Comparison of ENCODE assay signal across 8 mouse cellular contexts in genomic region chr2:91965417-91965816, GRCm38 (mm10). TPM values are rescaled to one million over a fixed set of nuclear protein-coding genes. Genes with fewer than 3 reads are reported as not detected.
DNase-seq lines count a peak whose midpoint lies in the region; ATAC-seq and TF ChIP-seq lines count a peak whose summit lies in the region.

No protein-coding gene starts in this region.

- H3K4me3 ChIP-seq in erythroblast, embryonic 14.5 days (replicated peaks): peak overlapping the region; percentile 33
- peak overlapping the region; percentile 91 for H3K4me3 ChIP-seq in bone marrow, adult 2 months (replicated peaks; ENCODE audit: control insufficient read depth, low read depth, low read length)
- peak overlapping the region; percentile 78 for H3K4me3 ChIP-seq in heart, embryonic 16.5 days (ENCODE audit: low read length)

- H3K27me3 ChIP-seq in erythroblast, embryonic 14.5 days (ENCODE audit: control insufficient read depth): peaks cover 64% of the 10 kb centered on the region
- no peaks in the 10 kb centered on the region for H3K27me3 ChIP-seq in heart, embryonic 16.5 days (ENCODE audit: control insufficient read depth, insufficient read depth, low read length)

- ATAC-seq in erythroblast, adult 5-6 weeks (replicated peaks; ENCODE audit: low FRiP score, poor library complexity, severe bottlenecking): no peak
- ATAC-seq in heart, embryonic 16.5 days (replicated peaks; ENCODE audit: extremely low read depth, insufficient read depth, low FRiP score): 0 out of 2 replicates have a peak, but pooled peaks have one; percentile 1

- H3K9me3 ChIP-seq in erythroblast, embryonic 14.5 days (ENCODE audit: control insufficient read depth, low read length): no peaks in the 10 kb centered on the region
- H3K9me3 ChIP-seq in heart, embryonic 16.5 days (replicated peaks; ENCODE audit: control insufficient read depth, low read length): no peaks in the 10 kb centered on the region

- H3K27ac ChIP-seq in bone marrow, adult 2 months (ENCODE audit: control insufficient read depth, insufficient read depth, low read depth, low read length, poor library complexity): peak overlapping the region; percentile 96
- peak overlapping the region; percentile 88 for H3K27ac ChIP-seq in heart, embryonic 16.5 days (ENCODE audit: low read length)

- peaks cover 3% of the 10 kb centered on the region for H3K36me3 ChIP-seq in erythroblast, embryonic 14.5 days (ENCODE audit: control insufficient read depth)
- H3K36me3 ChIP-seq in heart, embryonic 16.5 days (ENCODE audit: control insufficient read depth, insufficient read depth): no peaks in the 10 kb centered on the region

- H3K4me2 ChIP-seq in heart, embryonic 16.5 days (ENCODE audit: low read depth, low read length): peak overlapping the region; percentile 56

- under 1% methylated on average over 20 of the region's 20 CpGs for WGBS in bone marrow, adult 2 months
- 12% methylated on average over 20 of the region's 20 CpGs for WGBS in heart, embryonic 16.5 days

- TF ChIP-seq POLR2A in bone marrow, adult 2 months (IDR thresholded peaks at IDR 0.05; ENCODE audit: borderline replicate concordance, control insufficient read depth, low read depth, low read length): peak; percentile 84; the same call in 1 of the 2 replicates

- peak overlapping the region; percentile 78 for H3K9ac ChIP-seq in heart, embryonic 16.5 days (ENCODE audit: low read length)

- H3K4me1 ChIP-seq in erythroblast, embryonic 14.5 days (ENCODE audit: control insufficient read depth): peaks cover 36% of the 10 kb centered on the region
- H3K4me1 ChIP-seq in bone marrow, adult 2 months (ENCODE audit: control insufficient read depth, insufficient read depth, low read length): peaks cover 11% of the 10 kb centered on the region
- peaks cover 30% of the 10 kb centered on the region for H3K4me1 ChIP-seq in heart, embryonic 16.5 days (ENCODE audit: control insufficient read depth, insufficient read depth, low read length)

- no peak for TF ChIP-seq CTCF in bone marrow, adult 2 months (IDR thresholded peaks at IDR 0.05; ENCODE audit: control insufficient read depth, insufficient read depth, low read length)

- DNase-seq in kidney, postnatal 10 days: peak; percentile 93
- peak; percentile 92 for DNase-seq in lung, postnatal 36 days
- DNase-seq in spleen, postnatal 4 days (ENCODE audit: low spot score in 2 of 2): peak; percentile 74 to 85
- DNase-seq in right cerebral cortex, postnatal 25 days: no peak

RNA-seq across cellular contexts. Expression of gene Dgkz, which starts 10.2 kb away (rescaled TPM):
- polyA plus RNA-seq in erythroblast, embryonic 14.5 days (2012): 6.0 and 8.4 TPM in 2 replicates
- 35.9 and 75.1 TPM in 2 replicates for total RNA-seq in erythroblast, adult 5-6 weeks (2015; ENCODE audit: low replicate concordance)
- 13.7 and 19.5 TPM in 2 replicates for total RNA-seq in erythroblast, adult 5-6 weeks (2017; ENCODE audit: low replicate concordance)
- 82.4 and 229 TPM in 2 replicates for polyA plus RNA-seq in bone marrow, adult 2 months (2011; ENCODE audit: insufficient read depth, insufficient read length, low replicate concordance, missing spikeins)
- 43.1 and 46.8 TPM in 2 replicates for polyA plus RNA-seq in heart, embryonic 16.5 days (2015; fragmentation: Nextera tagmentation; extraction: Ambion mirVana)

RNA-seq across cellular contexts. Expression of gene Gm9821, which starts 19.9 kb away (rescaled TPM):
- not detected in 2 replicates for polyA plus RNA-seq in erythroblast, embryonic 14.5 days (2012)
- total RNA-seq in erythroblast, adult 5-6 weeks (2015; ENCODE audit: low replicate concordance): not detected in 2 replicates
- 0.28 TPM in 1 of 2 replicates, not detected in the other for total RNA-seq in erythroblast, adult 5-6 weeks (2017; ENCODE audit: low replicate concordance)
- polyA plus RNA-seq in bone marrow, adult 2 months (2011; ENCODE audit: insufficient read depth, insufficient read length, low replicate concordance, missing spikeins): not detected in 2 replicates
- 2.1 and 2.7 TPM in 2 replicates for polyA plus RNA-seq in heart, embryonic 16.5 days (2015; fragmentation: Nextera tagmentation; extraction: Ambion mirVana)

RNA-seq across cellular contexts. Expression of gene Mdk, which starts 33.3 kb away (rescaled TPM):
- polyA plus RNA-seq in erythroblast, embryonic 14.5 days (2012): 1.1 and 1.8 TPM in 2 replicates
- 1.9 TPM in 1 of 2 replicates, not detected in the other for total RNA-seq in erythroblast, adult 5-6 weeks (2015; ENCODE audit: low replicate concordance)
- total RNA-seq in erythroblast, adult 5-6 weeks (2017; ENCODE audit: low replicate concordance): 0.77 TPM in 1 of 2 replicates, not detected in the other
- polyA plus RNA-seq in bone marrow, adult 2 months (2011; ENCODE audit: insufficient read depth, insufficient read length, low replicate concordance, missing spikeins): 14.9 and 18.6 TPM in 2 replicates
- polyA plus RNA-seq in heart, embryonic 16.5 days (2015; fragmentation: Nextera tagmentation; extraction: Ambion mirVana): 211 and 253 TPM in 2 replicates

RNA-seq across cellular contexts. Expression of gene Chrm4, which starts 38.4 kb away (rescaled TPM):
- polyA plus RNA-seq in erythroblast, embryonic 14.5 days (2012): 0.03 TPM in 1 of 2 replicates, not detected in the other
- total RNA-seq in erythroblast, adult 5-6 weeks (2015; ENCODE audit: low replicate concordance): not detected in 2 replicates
- total RNA-seq in erythroblast, adult 5-6 weeks (2017; ENCODE audit: low replicate concordance): not detected in 2 replicates
- not detected in 2 replicates for polyA plus RNA-seq in bone marrow, adult 2 months (2011; ENCODE audit: insufficient read depth, insufficient read length, low replicate concordance, missing spikeins)
- polyA plus RNA-seq in heart, embryonic 16.5 days (2015; fragmentation: Nextera tagmentation; extraction: Ambion mirVana): not detected in 2 replicates

RNA-seq across cellular contexts. Expression of gene Creb3l1, which starts 58.9 kb away (rescaled TPM):
- 0.03 and 0.06 TPM in 2 replicates for polyA plus RNA-seq in erythroblast, embryonic 14.5 days (2012)
- total RNA-seq in erythroblast, adult 5-6 weeks (2015; ENCODE audit: low replicate concordance): 0.38 and 1.7 TPM in 2 replicates
- 0.68 TPM in 1 of 2 replicates, not detected in the other for total RNA-seq in erythroblast, adult 5-6 weeks (2017; ENCODE audit: low replicate concordance)
- 1.6 and 1.7 TPM in 2 replicates for polyA plus RNA-seq in bone marrow, adult 2 months (2011; ENCODE audit: insufficient read depth, insufficient read length, low replicate concordance, missing spikeins)
- 7.2 and 8.4 TPM in 2 replicates for polyA plus RNA-seq in heart, embryonic 16.5 days (2015; fragmentation: Nextera tagmentation; extraction: Ambion mirVana)

Comparison
In these comparisons a context has a peak if more than half of its experiments do, and no peak if none do; other contexts are left out.
1. H3K4me3 ChIP-seq: peak in every context shown above with its lines; median percentile 91 in bone marrow, adult 2 months; 78 in heart, embryonic 16.5 days; 33 in erythroblast, embryonic 14.5 days.
2. RNA of gene Mdk, which starts 33.3 kb away (polyA plus RNA-seq): 211 to 253 TPM in heart, embryonic 16.5 days; 14.9 to 18.6 TPM in bone marrow, adult 2 months and 1.1 to 1.8 TPM in erythroblast, embryonic 14.5 days; every median in the first group is over 10 times any median in the second.